Mouse (Mus musculus) midbrain, embryonic 11.5 days (tissue): ENCODE measurements around the gene Ebf1. TPM values are rescaled to one million over a fixed set of nuclear protein-coding genes. Genes with fewer than 3 reads are reported as not detected.

Experiments used
- ATAC-seq: fragments of 200-750 bp; cut with Nextera tagmentation; 2 replicates; pipeline ENCODE4 v1.8.0; 2017; ENCODE audit warnings: moderate TSS enrichment, moderate library complexity; ENCODE audit not compliant: low FRiP score
- DNase-seq: peaks from one replicate; pipeline ENCODE4 v3.0.0; 2015; ENCODE audit warnings: low spot score; ENCODE audit errors: missing footprints
- H3K27ac ChIP-seq: fragments of 300-500 bp; sonication (generic); 2 replicates; pipeline ENCODE4 v1.5.1; 2014; ENCODE audit warnings: low read depth, low read length
- H3K27me3 ChIP-seq: fragments of 300-500 bp; sonication (generic); 2 replicates; pipeline ENCODE4 v1.6.1; 2014; ENCODE audit warnings: mild to moderate bottlenecking, low read length, moderate library complexity, mixed read lengths; ENCODE audit not compliant: control insufficient read depth, insufficient read depth
- H3K36me3 ChIP-seq: fragments of 300-500 bp; sonication (generic); 2 replicates; pipeline ENCODE4 v1.6.1; 2014; ENCODE audit warnings: mild to moderate bottlenecking, low read length, moderate library complexity, mixed read lengths; ENCODE audit not compliant: control insufficient read depth, insufficient read depth
- H3K4me1 ChIP-seq: fragments of 300-500 bp; sonication (generic); 2 replicates; pipeline ENCODE4 v1.6.1; 2014; ENCODE audit warnings: low read length; ENCODE audit not compliant: control insufficient read depth, insufficient read depth
- H3K4me2 ChIP-seq: fragments of 300-500 bp; sonication (generic); 2 replicates; pipeline ENCODE4 v1.6.1; 2014; ENCODE audit warnings: mild to moderate bottlenecking, moderate library complexity
- H3K4me3 ChIP-seq: fragments of 300-500 bp; sonication (generic); 2 replicates; pipeline ENCODE4 v1.5.1; 2014; ENCODE audit warnings: low read depth, low read length
- H3K9ac ChIP-seq: fragments of 300-500 bp; sonication (generic); 2 replicates; pipeline ENCODE4 v1.6.1; 2014; ENCODE audit warnings: low read length
- H3K9me3 ChIP-seq: fragments of 300-500 bp; sonication (generic); 2 replicates; pipeline ENCODE4 v1.6.1; 2016; ENCODE audit warnings: low read length; ENCODE audit not compliant: control insufficient read depth
- WGBS: fragments of 180-500 bp; shearing (Covaris S2); extraction: QIAGEN DNeasy Blood & Tissue Kit; methylation state at CpG from one replicate; pipeline ENCODE4 v1.1.7; 2014; 5-methylcytosine and 5-hydroxymethylcytosine counted together
- polyA plus RNA-seq: library from polyadenylated mRNA; unstranded; fragments of >200 nt; fragmentation: Nextera tagmentation; extraction: Ambion mirVana; gene quantifications from 2 replicates; pipeline ENCODE4 v1.2.1, GENCODE M21; 2014

Gene Ebf1
- polyA plus RNA-seq, 1 experiment from 2014 or later, result 73.8 TPM

GRCm38 (mm10) chr11:45003716-45004437, 386.8 kb downstream of the Ebf1 start:
- 47% methylated on average over 9 of the region's 9 CpGs for WGBS
- no peaks in the 10 kb centered on the region for H3K36me3 ChIP-seq
- H3K9ac ChIP-seq, result peak overlapping the region; percentile 27
- H3K4me1 ChIP-seq, result peaks cover 7% of the 10 kb centered on the region
- no peak overlapping the region; the same call in 1 of the 2 replicates for H3K27ac ChIP-seq
- ATAC-seq, result no peak
- H3K27me3 ChIP-seq, result no peaks in the 10 kb centered on the region; the same call in 1 of the 2 replicates
- no peak for DNase-seq
- no peak overlapping the region for H3K4me2 ChIP-seq
- H3K9me3 ChIP-seq, result no peaks in the 10 kb centered on the region
- no peak overlapping the region for H3K4me3 ChIP-seq

GRCm38 (mm10) chr11:45007311-45007710, 390.2 kb downstream of the Ebf1 start:
- no peaks in the 10 kb centered on the region for H3K36me3 ChIP-seq
- no peak overlapping the region for H3K4me3 ChIP-seq
- no peaks in the 10 kb centered on the region for H3K27me3 ChIP-seq
- no peaks in the 10 kb centered on the region for H3K9me3 ChIP-seq
- ATAC-seq (no peak), DNase-seq (no peak)
- H3K9ac ChIP-seq, result no peak overlapping the region
- WGBS, result 68% methylated on average over 11 of the region's 11 CpGs
- H3K27ac ChIP-seq, result no peak overlapping the region
- H3K4me1 ChIP-seq, result peaks cover 7% of the 10 kb centered on the region
- H3K4me2 ChIP-seq, result no peak overlapping the region

GRCm38 (mm10) chr11:45008078-45008477, 391.0 kb downstream of the Ebf1 start:
- Histone ChIP-seq H3K9ac (no peak overlapping the region), H3K9me3 (no peaks in the 10 kb centered on the region), H3K4me2 (no peak overlapping the region), H3K27ac (no peak overlapping the region), H3K27me3 (no peaks in the 10 kb centered on the region), H3K36me3 (no peaks in the 10 kb centered on the region), H3K4me3 (no peak overlapping the region), H3K4me1 (peaks cover 7% of the 10 kb centered on the region)
- WGBS, result 3% methylated on average over 7 of the region's 7 CpGs
- ATAC-seq (peak; percentile 70), DNase-seq (peak; percentile 98)

GRCm38 (mm10) chr11:45008760-45009159, 391.6 kb downstream of the Ebf1 start:
- no peaks in the 10 kb centered on the region for H3K36me3 ChIP-seq
- no peak overlapping the region for H3K4me3 ChIP-seq
- H3K27me3 ChIP-seq, result no peaks in the 10 kb centered on the region
- H3K9me3 ChIP-seq, result no peaks in the 10 kb centered on the region
- H3K27ac ChIP-seq, result no peak overlapping the region
- no peak overlapping the region for H3K9ac ChIP-seq
- peaks cover 5% of the 10 kb centered on the region for H3K4me1 ChIP-seq
- DNase-seq, result no peak
- ATAC-seq, result peak; percentile 52; the same call in 1 of the 2 replicates
- WGBS, result 87% methylated on average over 5 of the region's 5 CpGs
- H3K4me2 ChIP-seq, result no peak overlapping the region

- Histone ChIP-seq H3K4me3 (no peak overlapping the region), H3K4me2 (no peak overlapping the region), H3K27me3 (no peaks in the 10 kb centered on the region), H3K9me3 (no peaks in the 10 kb centered on the region), H3K36me3 (no peaks in the 10 kb centered on the region), H3K9ac (no peak overlapping the region), H3K27ac (no peak overlapping the region), H3K4me1 (no peaks in the 10 kb centered on the region; the same call in 1 of the 2 replicates)
- WGBS, result 90% methylated on average over 1 of the region's 1 CpGs
- DNase-seq, result no peak
- no peak for ATAC-seq
Observed at GRCm38 (mm10) chr11:45012081-45012480, 395.0 kb downstream of the Ebf1 start.

- ATAC-seq (no peak), DNase-seq (no peak)
- WGBS, result 83% methylated on average over 3 of the region's 3 CpGs
- H3K36me3 ChIP-seq, result no peaks in the 10 kb centered on the region
- H3K27me3 ChIP-seq, result no peaks in the 10 kb centered on the region
- no peak overlapping the region for H3K9ac ChIP-seq
- H3K4me1 ChIP-seq, result no peaks in the 10 kb centered on the region
- H3K4me3 ChIP-seq, result no peak overlapping the region
- no peak overlapping the region for H3K27ac ChIP-seq
- H3K9me3 ChIP-seq, result no peaks in the 10 kb centered on the region
- H3K4me2 ChIP-seq, result no peak overlapping the region
Observed at GRCm38 (mm10) chr11:45017493-45017892, 400.4 kb downstream of the Ebf1 start.

GRCm38 (mm10) chr11:45026012-45026411, 408.9 kb downstream of the Ebf1 start:
- Histone ChIP-seq H3K9ac (no peak overlapping the region), H3K36me3 (no peaks in the 10 kb centered on the region), H3K9me3 (no peaks in the 10 kb centered on the region), H3K4me1 (peaks cover 9% of the 10 kb centered on the region), H3K4me2 (no peak overlapping the region), H3K27me3 (no peaks in the 10 kb centered on the region), H3K27ac (no peak overlapping the region), H3K4me3 (no peak overlapping the region)
- ATAC-seq (no peak), DNase-seq (no peak)
- WGBS, result 81% methylated on average over 5 of the region's 5 CpGs

- peak overlapping the region; percentile 45; the same call in 1 of the 2 replicates for H3K9ac ChIP-seq
Observed at GRCm38 (mm10) chr11:45026674-45027073, 409.6 kb downstream of the Ebf1 start.

GRCm38 (mm10) chr11:45027076-45027475, 410.0 kb downstream of the Ebf1 start:
- H3K4me1 ChIP-seq, result peaks cover 9% of the 10 kb centered on the region
- H3K4me3 ChIP-seq, result no peak overlapping the region
- H3K36me3 ChIP-seq, result no peaks in the 10 kb centered on the region
- peak overlapping the region; percentile 14 for H3K4me2 ChIP-seq
- H3K9me3 ChIP-seq, result no peaks in the 10 kb centered on the region
- ATAC-seq, result no peak
- H3K27me3 ChIP-seq, result no peaks in the 10 kb centered on the region
- peak overlapping the region; percentile 45; the same call in 1 of the 2 replicates for H3K9ac ChIP-seq
- H3K27ac ChIP-seq, result 0 out of 2 replicates have a peak overlapping the region, but pooled peaks have one; percentile 9
- 52% methylated on average over 7 of the region's 7 CpGs for WGBS
- no peak for DNase-seq

More at GRCm38 (mm10) chr11:45026674-45027073, 409.6 kb downstream of the Ebf1 start:
- no peaks in the 10 kb centered on the region for H3K27me3 ChIP-seq
- DNase-seq (peak; percentile 89), ATAC-seq (peak; percentile 78; the same call in 1 of the 2 replicates)
- H3K4me3 ChIP-seq, result no peak overlapping the region
- H3K9me3 ChIP-seq, result no peaks in the 10 kb centered on the region
- 0 out of 2 replicates have a peak overlapping the region, but pooled peaks have one; percentile 9 for H3K27ac ChIP-seq
- H3K4me1 ChIP-seq, result peaks cover 9% of the 10 kb centered on the region
- 11% methylated on average over 11 of the region's 11 CpGs for WGBS
- no peaks in the 10 kb centered on the region for H3K36me3 ChIP-seq
- H3K4me2 ChIP-seq, result peak overlapping the region; percentile 14
